Mouse (Mus musculus): Measurements from ENCODE around the gene Gcn1l1.

DNA sequence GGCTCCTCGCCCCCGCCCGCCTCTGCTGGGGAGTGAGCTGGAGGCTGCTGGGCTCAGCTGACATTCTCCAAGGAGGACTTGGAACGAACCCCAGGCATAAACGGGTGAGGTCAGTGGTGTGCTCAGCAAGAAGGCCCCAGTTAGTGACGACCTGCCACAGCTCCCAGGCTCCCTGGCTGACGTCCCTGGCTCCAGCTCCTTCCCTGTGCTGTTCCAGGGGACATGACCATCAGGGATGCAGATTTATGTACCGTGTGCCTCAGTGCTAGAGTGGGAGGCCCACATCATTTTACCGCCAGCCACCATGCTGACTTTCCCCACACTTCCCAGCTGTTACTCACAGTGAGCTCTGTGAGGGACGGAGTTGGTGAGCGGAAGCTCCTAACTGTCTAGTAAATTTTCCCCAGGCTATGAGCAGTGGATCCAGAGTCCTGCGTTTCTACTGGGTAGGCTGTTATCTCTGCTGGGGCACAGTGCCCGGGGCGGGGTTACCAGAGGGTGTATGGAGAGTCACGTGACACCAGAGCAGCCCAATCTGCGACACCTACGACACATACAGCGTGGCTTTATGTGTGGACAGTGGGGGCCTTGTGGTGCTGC is 33.3 kb upstream of the Gcn1l1 start:
- TF ChIP-seq POLR2A (IDR thresholded peaks at IDR 0.05; ENCODE audit: low read depth, low read length) (no peak), CTCF (conservative IDR thresholded peaks at IDR 0.05; ENCODE audit: insufficient read depth, insufficient read length, low read depth, low read length) (no peak)
